Mouse (Mus musculus) heart, embryonic 14.5 days (tissue): ENCODE results near the gene 2410004B18Rik. TPM values are rescaled to one million over a fixed set of nuclear protein-coding genes. Genes with fewer than 3 reads are reported as not detected.
"Not testable (repeated sequence)": the region's sequence is repeated elsewhere in the genome, so short reads cannot be mapped to it uniquely, and the experiment has no call there.

ENCODE experiments used
- ATAC-seq: fragments of 200-750 bp; cut with Nextera tagmentation; 2 replicates; pipeline ENCODE4 v1.8.0; 2017; ENCODE audit warnings: low read depth, moderate TSS enrichment; ENCODE audit not compliant: insufficient number of reproducible peaks, insufficient read depth, low FRiP score
- H3K27ac ChIP-seq, 2 experiments: fragments of 200-500 bp in 1 of 2; fragments of 300-500 bp in 1 of 2; sonication (generic) in 1 of 2; replicated peaks in 1 of 2; 2 replicates each; pipeline ENCODE4 v1.5.1; 2012 to 2014; ENCODE audit warnings: low read depth in 2 of 2, low read length in 2 of 2, control low read depth in 1 of 2, mild to moderate bottlenecking in 1 of 2, mixed read lengths in 1 of 2; ENCODE audit not compliant: control insufficient read depth in 1 of 2, insufficient read depth in 1 of 2
- H3K27me3 ChIP-seq: fragments of 300-500 bp; sonication (generic); 2 replicates; pipeline ENCODE4 v1.6.1; 2014; ENCODE audit warnings: mild to moderate bottlenecking, low read length, control low read depth; ENCODE audit not compliant: control insufficient read depth, insufficient read depth
- H3K36me3 ChIP-seq: fragments of 300-500 bp; sonication (generic); 2 replicates; pipeline ENCODE4 v1.6.1; 2014; ENCODE audit warnings: mild to moderate bottlenecking, control low read depth, low read length, mixed read lengths; ENCODE audit not compliant: control insufficient read depth, insufficient read depth
- H3K4me1 ChIP-seq, 2 experiments: fragments of 200-500 bp in 1 of 2; fragments of 300-500 bp in 1 of 2; sonication (generic) in 1 of 2; 2 replicates each; pipeline ENCODE4 v1.6.1; 2012 to 2014; ENCODE audit warnings: low read length in 2 of 2, control low read depth in 1 of 2, mixed read lengths in 1 of 2; ENCODE audit not compliant: control insufficient read depth in 2 of 2, insufficient read depth in 2 of 2
- H3K4me2 ChIP-seq: fragments of 300-500 bp; sonication (generic); 2 replicates; pipeline ENCODE4 v1.6.1; 2014; ENCODE audit warnings: mild to moderate bottlenecking, low read length
- H3K4me3 ChIP-seq, 2 experiments: fragments of 200-500 bp in 1 of 2; fragments of 300-500 bp in 1 of 2; sonication (generic) in 1 of 2; 2 replicates each; pipeline ENCODE4 v1.5.1; 2012 to 2014; ENCODE audit warnings: low read length in 2 of 2, mild to moderate bottlenecking in 2 of 2, control low read depth in 1 of 2, low read depth in 1 of 2, moderate library complexity in 1 of 2; ENCODE audit not compliant: control insufficient read depth in 1 of 2, insufficient read depth in 1 of 2
- H3K9ac ChIP-seq: fragments of 300-500 bp; sonication (generic); 2 replicates; pipeline ENCODE4 v1.6.1; 2014; ENCODE audit warnings: mild to moderate bottlenecking, low read length
- H3K9me3 ChIP-seq: fragments of 300-500 bp; sonication (generic); 2 replicates; pipeline ENCODE4 v1.6.1; 2016; ENCODE audit warnings: low read length, control low read depth; ENCODE audit not compliant: control insufficient read depth
- WGBS: fragments of 180-500 bp; shearing (Covaris S2); extraction: QIAGEN DNeasy Blood & Tissue Kit; methylation state at CpG from one replicate; pipeline ENCODE4 v1.1.7; 2014; 5-methylcytosine and 5-hydroxymethylcytosine counted together
- polyA plus RNA-seq: library from polyadenylated mRNA; unstranded; fragments of >200 nt; fragmentation: Nextera tagmentation; extraction: Ambion mirVana; gene quantifications from 2 replicates; pipeline ENCODE4 v1.2.1, GENCODE M21; 2014

The 2410004B18Rik gene
- polyA plus RNA-seq, 1 experiment from 2014 or later: 43.1 TPM

GRCm38 (mm10) chr3:145904850-145905776, 32.7 kb upstream of the 2410004B18Rik start:
- H3K36me3 ChIP-seq: no peaks in the 10 kb centered on the region
- no peaks in the 10 kb centered on the region for H3K9me3 ChIP-seq
- H3K4me1 ChIP-seq: peaks cover 6 to 16% of the 10 kb centered on the region in 2 experiments
- 0 out of 4 replicates have a peak overlapping the region, but pooled peaks of 1 of the 2 experiments have one; percentile 3 for H3K27ac ChIP-seq
- no peaks in the 10 kb centered on the region for H3K27me3 ChIP-seq
- ATAC-seq: peak; percentile 23; the same call in 1 of the 2 replicates
- WGBS: 50% methylated on average over 22 of the region's 22 CpGs
- peak overlapping the region; percentile 41; the same call in 1 of the 2 replicates for H3K9ac ChIP-seq
- peak overlapping the region; percentile 47 for H3K4me2 ChIP-seq
- no peak overlapping the region for H3K4me3 ChIP-seq

- H3K9me3 ChIP-seq: no peaks in the 10 kb centered on the region
- H3K9ac ChIP-seq: no peak overlapping the region
- ATAC-seq: no peak
- H3K4me1 ChIP-seq: peaks cover 4 to 11% of the 10 kb centered on the region in 2 experiments; a peak in 2 of 4 replicates
- H3K27me3 ChIP-seq: no peaks in the 10 kb centered on the region
- H3K36me3 ChIP-seq: no peaks in the 10 kb centered on the region
- WGBS: 91% methylated on average over 9 of the region's 9 CpGs
- H3K27ac ChIP-seq: no peak overlapping the region
- H3K4me2 ChIP-seq: no peak overlapping the region
- H3K4me3 ChIP-seq: no peak overlapping the region
Measured at GRCm38 (mm10) chr3:145906582-145906981, 31.2 kb upstream of the 2410004B18Rik start.

GRCm38 (mm10) chr3:145912512-145912911, 25.3 kb upstream of the 2410004B18Rik start:
- Histone ChIP-seq H3K27me3 (no peaks in the 10 kb centered on the region), H3K4me1 (peaks cover 0 to 6% of the 10 kb centered on the region in 2 experiments; a peak in 1 of 4 replicates), H3K9ac (no peak overlapping the region), H3K4me3 (no peak overlapping the region), H3K27ac (no peak overlapping the region), H3K9me3 (no peaks in the 10 kb centered on the region), H3K36me3 (no peaks in the 10 kb centered on the region), H3K4me2 (no peak overlapping the region)
- WGBS: 90% methylated on average over 7 of the region's 7 CpGs
- no peak for ATAC-seq

GRCm38 (mm10) chr3:145913263-145913662, 24.6 kb upstream of the 2410004B18Rik start:
- ATAC-seq: no peak
- H3K4me1 ChIP-seq: peaks cover 0 to 6% of the 10 kb centered on the region in 2 experiments; a peak in 1 of 4 replicates
- no peaks in the 10 kb centered on the region for H3K27me3 ChIP-seq
- no peak overlapping the region for H3K27ac ChIP-seq
- no peaks in the 10 kb centered on the region for H3K36me3 ChIP-seq
- peaks cover under 1% of the 10 kb centered on the region; the same call in 1 of the 2 replicates for H3K9me3 ChIP-seq
- H3K4me2 ChIP-seq: no peak overlapping the region
- no peak overlapping the region for H3K4me3 ChIP-seq
- WGBS: 55% methylated on average over 6 of the region's 6 CpGs
- no peak overlapping the region for H3K9ac ChIP-seq

- H3K9me3 ChIP-seq, H3K4me1 ChIP-seq, H3K9ac ChIP-seq, H3K4me2 ChIP-seq, H3K36me3 ChIP-seq, H3K27me3 ChIP-seq, ATAC-seq, H3K4me3 ChIP-seq, H3K27ac ChIP-seq: not testable (repeated sequence)
- 73% methylated on average over 7 of the region's 7 CpGs for WGBS
Measured at GRCm38 (mm10) chr3:145913942-145914341, 23.9 kb upstream of the 2410004B18Rik start.

GRCm38 (mm10) chr3:145916374-145916773, 21.4 kb upstream of the 2410004B18Rik start:
- peaks cover 6% of the 10 kb centered on the region; the same call in 1 of the 2 replicates for H3K9me3 ChIP-seq
- no peak overlapping the region for H3K4me3 ChIP-seq
- WGBS: 84% methylated on average over 5 of the region's 5 CpGs

GRCm38 (mm10) chr3:145916826-145917225, 21.0 kb upstream of the 2410004B18Rik start:
- H3K4me1 ChIP-seq: peaks cover 0 to 3% of the 10 kb centered on the region in 2 experiments; a peak in 1 of 4 replicates
- H3K36me3 ChIP-seq: no peaks in the 10 kb centered on the region
- H3K27me3 ChIP-seq: no peaks in the 10 kb centered on the region
- peaks cover 6% of the 10 kb centered on the region; the same call in 1 of the 2 replicates for H3K9me3 ChIP-seq
- H3K4me3 ChIP-seq: no peak overlapping the region
- WGBS: 48% methylated on average over 4 of the region's 4 CpGs
- H3K27ac ChIP-seq: 0 out of 4 replicates have a peak overlapping the region, but pooled peaks of 1 of the 2 experiments have one; percentile 5
- H3K4me2 ChIP-seq: no peak overlapping the region
- no peak for ATAC-seq
- H3K9ac ChIP-seq: no peak overlapping the region

More at GRCm38 (mm10) chr3:145916374-145916773, 21.4 kb upstream of the 2410004B18Rik start:
- H3K9ac ChIP-seq: no peak overlapping the region
- H3K4me2 ChIP-seq: no peak overlapping the region
- H3K27ac ChIP-seq: no peak overlapping the region
- ATAC-seq: no peak
- H3K4me1 ChIP-seq: peaks cover 0 to 3% of the 10 kb centered on the region in 2 experiments; a peak in 1 of 4 replicates
- H3K27me3 ChIP-seq: no peaks in the 10 kb centered on the region
- no peaks in the 10 kb centered on the region for H3K36me3 ChIP-seq
